Mouse (Mus musculus) thymus, adult 2 months (tissue): ENCODE measurements around the gene Synpo2l.

ENCODE experiments used
- CTCF ChIP-seq: fragments of 200-500 bp; IDR thresholded peaks from 2 replicates; pipeline ENCODE4 v1.5.1; 2012; ENCODE audit warnings: mild to moderate bottlenecking, control low read depth, low read length, moderate library complexity, borderline replicate concordance; ENCODE audit not compliant: control insufficient read depth, poor library complexity, insufficient read depth; ENCODE audit errors: extremely low read depth
- POLR2A ChIP-seq: fragments of 200-500 bp; IDR thresholded peaks from 2 replicates; pipeline ENCODE4 v1.6.1; 2012; ENCODE audit warnings: mild to moderate bottlenecking, low read length, control low read depth, moderate library complexity; ENCODE audit not compliant: control insufficient read depth, poor library complexity, insufficient read depth; ENCODE audit errors: extremely low read depth

- TF ChIP-seq CTCF (peak; percentile 87), POLR2A (no peak)
These were observed 7.1 kb downstream of the Synpo2l start for GRCm38 (mm10) chr14:20660827-20661660.
